ENCODE assay signal across 7 mouse cellular contexts in genomic region chr11:70898182-70898581, GRCm38 (mm10). TPM values are rescaled to one million over a fixed set of nuclear protein-coding genes. Genes with fewer than 3 reads are reported as not detected.
DNase-seq lines count a peak whose midpoint lies in the region; ATAC-seq and TF ChIP-seq lines count a peak whose summit lies in the region.
"Not testable (repeated sequence)": the region's sequence is repeated elsewhere in the genome, so short reads cannot be mapped to it uniquely, and the experiment has no call there.

No protein-coding gene starts in this region.

- not testable (repeated sequence) for H3K4me3 ChIP-seq in CH12.LX (replicated peaks in 1 of 3; ENCODE audit: low read depth in 2 of 3, low read length in 2 of 3, poor library complexity in 1 of 3); lung, embryonic 15.5 days; lung, postnatal 0 days (ENCODE audit: low read depth, low read length); spleen, adult 2 months (ENCODE audit: extremely low read depth, insufficient read depth, insufficient read length)

- not testable (repeated sequence) for TF ChIP-seq CTCF in CH12.LX (conservative IDR thresholded peaks at IDR 0.05 in 1 of 2, IDR thresholded peaks at IDR 0.05 in 1 of 2; ENCODE audit: low read depth in 2 of 2, low read length in 2 of 2); lung, postnatal 0 days (IDR thresholded peaks at IDR 0.05); spleen, adult 2 months (IDR thresholded peaks at IDR 0.05; ENCODE audit: extremely low read depth, insufficient read depth, insufficient read length, insufficient replicate concordance)

- H3K27me3 ChIP-seq in CH12.LX (replicated peaks); lung, embryonic 15.5 days; lung, postnatal 0 days (replicated peaks; ENCODE audit: insufficient read depth, low read length); spleen, adult 2 months (ENCODE audit: control insufficient read depth, insufficient read depth, low read length): not testable (repeated sequence)

- H3K9ac ChIP-seq in CH12.LX (ENCODE audit: insufficient read depth, low read depth); lung, embryonic 15.5 days; lung, postnatal 0 days (replicated peaks; ENCODE audit: low read depth): not testable (repeated sequence)

- H3K79me2 ChIP-seq in CH12.LX (replicated peaks; ENCODE audit: control insufficient read depth, extremely low read depth, insufficient read depth, poor library complexity, severe bottlenecking), result not testable (repeated sequence)

- H3K36me3 ChIP-seq in CH12.LX (replicated peaks in 1 of 2; ENCODE audit: control insufficient read depth in 1 of 2, insufficient read depth in 1 of 2, low read length in 1 of 2), result peaks cover 22 to 52% of the 10 kb centered on the region in 2 experiments
- H3K36me3 ChIP-seq in lung, embryonic 15.5 days, result peaks cover 22% of the 10 kb centered on the region
- H3K36me3 ChIP-seq in lung, postnatal 0 days (ENCODE audit: insufficient read depth, low read length), result not testable (repeated sequence)
- peaks cover 15% of the 10 kb centered on the region for H3K36me3 ChIP-seq in spleen, adult 2 months (ENCODE audit: control insufficient read depth, insufficient read depth, low read length)

- DNase-seq in CH12.LX (ENCODE audit: extremely low read depth); spleen, adult 2 months (ENCODE audit: low read depth in 1 of 2, low spot score in 2 of 2): not testable (repeated sequence)
- DNase-seq in ZHBTc4 (ENCODE audit: low read depth, low spot score), result peak; percentile 4
- peak; percentile 48 for DNase-seq in heart, adult 11 months
- DNase-seq in lung, postnatal 0 days (ENCODE audit: low spot score), result peak; percentile 77
- peak; percentile 18 for DNase-seq in lung, postnatal 36 days

- WGBS in lung, embryonic 15.5 days, result 88% methylated on average over 5 of the region's 5 CpGs
- WGBS in lung, postnatal 0 days, result 75% methylated on average over 5 of the region's 5 CpGs
- WGBS in spleen, adult 2 months, result 97% methylated on average over 5 of the region's 5 CpGs

- H3K4me2 ChIP-seq in CH12.LX (ENCODE audit: insufficient read depth, low read depth, poor library complexity, severe bottlenecking), result peak overlapping the region; percentile 18
- H3K4me2 ChIP-seq in lung, embryonic 15.5 days; lung, postnatal 0 days (replicated peaks; ENCODE audit: low read depth, low read length): not testable (repeated sequence)

- peaks cover 6 to 32% of the 10 kb centered on the region in 2 experiments; a peak in 3 of 4 replicates for H3K4me1 ChIP-seq in CH12.LX (ENCODE audit: control insufficient read depth in 1 of 2, insufficient read depth in 2 of 2)
- H3K4me1 ChIP-seq in lung, embryonic 15.5 days; lung, postnatal 0 days (ENCODE audit: insufficient read depth, low read depth, low read length); spleen, adult 2 months (ENCODE audit: control insufficient read depth, insufficient read depth, insufficient read length): not testable (repeated sequence)

- H3K9me3 ChIP-seq in CH12.LX (replicated peaks; ENCODE audit: low read length), result peaks cover 10% of the 10 kb centered on the region
- H3K9me3 ChIP-seq in lung, embryonic 15.5 days; lung, postnatal 0 days (ENCODE audit: low read length): not testable (repeated sequence)

- in situ Hi-C loops in CH12.LX (cut with MboI; ENCODE audit: low pct_ligation_motif_present, low pct_unique_long_range_greater_than_20kb, low sequenced_read_pairs), result not testable (repeated sequence)

- peak overlapping the region; percentile 50 for H3K27ac ChIP-seq in CH12.LX (ENCODE audit: insufficient read depth, low read depth)
- peak overlapping the region; percentile 63 for H3K27ac ChIP-seq in lung, embryonic 15.5 days
- peak overlapping the region; percentile 47; the same call in 1 of the 2 replicates for H3K27ac ChIP-seq in lung, postnatal 0 days (ENCODE audit: low read length)
- H3K27ac ChIP-seq in spleen, adult 2 months (ENCODE audit: insufficient read depth, low read length), result peak overlapping the region; percentile 35; the same call in 1 of the 2 replicates

- not testable (repeated sequence) for ATAC-seq in lung, embryonic 15.5 days (ENCODE audit: borderline replicate concordance, extremely low read depth, low FRiP score, low TSS enrichment)
- peak; percentile 89 for ATAC-seq in lung, postnatal 0 days

- dilution Hi-C loops in CH12.LX (cut with MboI; ENCODE audit: extremely low pct_ligation_motif_present, extremely low pct_unique_long_range_greater_than_20kb, low sequenced_read_pairs), result not testable (repeated sequence)

- not testable (repeated sequence) for TF ChIP-seq POLR2A in CH12.LX (IDR thresholded peaks at IDR 0.05; ENCODE audit: low read depth, low read length); spleen, adult 2 months (IDR thresholded peaks at IDR 0.05; ENCODE audit: low read depth, low read length)

- not testable (repeated sequence) for TF ChIP-seq EP300 in CH12.LX (IDR thresholded peaks at IDR 0.05; ENCODE audit: low read length)
- 0 out of 2 replicates have a peak, but pooled peaks have one; percentile 28 for TF ChIP-seq EP300 in lung, postnatal 0 days (IDR thresholded peaks at IDR 0.05)

- TF ChIP-seq RAD21 in CH12.LX (IDR thresholded peaks at IDR 0.05; ENCODE audit: low read depth, low read length), result not testable (repeated sequence)

RNA-seq across cellular contexts. Expression of gene Rabep1, which starts 53.6 kb away (rescaled TPM):
- 22.3 and 23.8 TPM in 2 replicates for total RNA-seq in CH12.LX (2012; rRNA removed)
- total RNA-seq in CH12.LX (2014; rRNA removed), result 26.1 and 33.4 TPM in 2 replicates
- 28.3 and 34.7 TPM in 2 replicates for polyA plus RNA-seq in CH12.LX (2012; ENCODE audit: insufficient read length, low read depth)
- 29.9 and 32.5 TPM in 2 replicates for polyA plus RNA-seq in lung, embryonic 15.5 days (2015; fragmentation: Nextera tagmentation; extraction: Ambion mirVana)
- polyA plus RNA-seq in lung, postnatal 0 days (2015; fragmentation: Nextera tagmentation; extraction: Ambion mirVana), result 35.3 and 35.6 TPM in 2 replicates
- 2.3 TPM in 2 replicates for polyA plus RNA-seq in spleen, adult 2 months (2012; rRNA removed)
